Mouse (Mus musculus) left cerebral cortex, postnatal 25 days (tissue): Measurements from ENCODE around the gene Tmod1. TPM values are rescaled to one million over a fixed set of nuclear protein-coding genes. Genes with fewer than 3 reads are reported as not detected.

Source experiments
- DNase-seq, 2 experiments: peaks; one replicate each; pipeline ENCODE4 v3.0.0; 2022; ENCODE audit warnings: low spot score in 2 of 2, mixed read lengths in 1 of 2
- intact Hi-C: fragments of 180-260 bp; cut with DNase I; formaldehyde crosslinking; loops from one replicate; pipeline ENCODE4 v1.15.1; 2025
- total RNA-seq, 2 experiments: library from RNA; stranded (reverse); gene quantifications; 2 replicates each; pipeline ENCODE4 v1.2.3; 2021

The Tmod1 gene
- total RNA-seq, 2 experiments from 2014 or later: 39.6 to 48.7 TPM

DNA sequence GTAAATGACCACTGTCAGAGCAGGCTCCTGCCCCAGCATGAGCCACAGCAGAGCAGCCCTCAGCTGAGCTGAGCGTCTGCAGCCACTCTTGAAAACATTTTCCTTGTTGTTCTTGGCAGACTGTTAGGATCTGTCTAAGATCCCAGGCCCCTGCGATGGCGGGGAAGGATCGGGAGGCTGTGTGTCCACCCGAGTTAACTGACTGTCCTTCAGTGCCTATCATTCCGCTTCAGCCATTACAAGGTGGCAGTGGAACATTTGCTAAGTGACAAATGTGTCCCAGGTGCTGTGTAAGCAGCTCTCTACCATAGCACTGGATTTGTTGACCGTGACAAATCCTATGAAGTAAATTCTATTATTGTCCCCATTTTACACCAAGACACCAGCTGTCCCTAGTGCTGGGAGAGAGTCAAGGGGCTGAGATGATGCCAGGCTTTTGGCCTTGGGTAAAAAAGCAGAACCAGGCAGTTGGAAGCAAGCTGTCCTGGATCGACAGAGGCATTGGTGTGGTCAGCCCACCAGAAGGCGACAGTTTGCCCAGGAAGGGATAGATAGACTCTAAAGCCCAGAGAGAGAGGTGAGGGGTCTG is 46.6 kb downstream of the Tmod1 start:
- DNase-seq: no peak
- intact Hi-C loops: no loop called here

DNA sequence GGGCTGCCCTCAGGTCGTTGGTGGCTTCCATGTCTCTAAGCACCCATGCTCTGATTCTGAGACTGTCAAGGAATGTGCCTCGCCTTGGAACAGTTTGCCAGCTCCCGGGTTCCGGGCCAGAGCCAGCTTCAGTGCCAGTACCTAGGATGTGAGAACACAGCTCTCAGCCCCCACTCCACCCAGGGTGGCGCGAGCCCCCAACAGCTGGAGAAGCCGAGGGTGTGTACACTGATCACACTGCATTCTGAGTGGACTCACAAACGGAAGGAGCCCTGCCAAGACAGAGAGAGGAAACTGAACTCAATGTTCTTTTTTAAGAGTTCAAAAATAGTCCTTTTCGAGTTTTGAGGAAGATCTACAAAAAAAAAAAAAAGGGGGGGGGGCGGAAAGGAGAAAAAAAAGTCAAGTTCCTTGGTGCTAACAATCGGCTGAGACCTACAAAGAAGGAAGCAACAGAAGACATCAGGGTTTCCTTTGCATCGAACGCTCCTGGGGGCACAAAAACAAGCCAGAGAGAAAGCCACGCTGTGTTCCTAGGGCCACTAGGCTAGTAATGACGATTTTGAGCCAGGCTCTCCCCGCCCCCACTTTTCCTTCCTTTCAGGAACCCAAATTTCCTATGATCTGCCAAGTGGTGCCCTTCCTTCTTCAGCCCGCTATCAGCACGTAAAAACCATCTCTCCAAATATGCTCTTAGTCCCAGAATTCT is 48.1 kb downstream of the Tmod1 start:
- intact Hi-C loops: loop anchor here (1.0 kb wide), 3 partner anchors 19 to 47 kb away; no protein-coding TSS in a partner anchor
- DNase-seq: peak; percentile 66 to 92

DNA sequence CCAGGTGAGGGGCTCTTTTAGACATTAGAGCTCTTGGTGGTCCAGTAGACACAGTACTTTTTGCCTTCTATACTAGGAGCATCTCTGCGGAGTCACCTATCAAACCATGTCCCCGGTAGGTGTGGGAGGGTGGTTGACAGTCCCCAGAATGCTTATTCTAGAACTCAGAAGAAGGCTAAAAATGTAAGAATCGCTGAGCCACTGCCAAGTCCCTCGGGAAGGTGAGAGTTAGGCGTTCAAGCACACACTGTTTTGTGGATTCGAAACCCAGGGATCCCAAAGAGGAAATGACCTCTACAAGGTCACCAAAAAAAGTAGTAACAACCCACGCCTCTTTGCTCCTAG is 48.7 kb downstream of the Tmod1 start:
- intact Hi-C loops: loop anchor here (1.0 kb wide), 1 partner anchor 26 kb away; no protein-coding TSS in a partner anchor

DNA sequence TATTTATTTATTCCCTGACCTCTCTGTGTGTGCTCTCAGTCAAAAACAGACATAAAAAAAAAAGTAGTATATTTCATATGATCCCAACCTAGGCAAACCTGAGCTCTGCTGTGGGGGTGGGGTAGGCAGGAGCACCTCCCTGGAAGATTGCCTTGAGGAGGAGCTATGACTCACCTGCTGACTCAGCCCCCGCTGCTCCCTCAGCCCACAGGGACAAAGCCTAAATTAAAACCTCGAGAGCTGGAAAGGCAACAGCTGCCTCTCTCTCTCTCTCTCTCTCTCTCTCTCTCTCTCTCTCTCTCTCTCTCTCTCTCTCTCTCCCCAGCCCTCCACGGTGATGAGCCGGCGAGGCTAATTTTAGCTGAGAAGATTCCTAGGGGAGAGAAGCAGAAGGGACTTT is 49.1 kb downstream of the Tmod1 start:
- intact Hi-C loops: loop anchor here (1.0 kb wide), 1 partner anchor 27 kb away; no protein-coding TSS in a partner anchor
- peak; percentile 82 to 95 for DNase-seq

More for the DNA sequence above, 48.7 kb downstream of the Tmod1 start:
- DNase-seq: peak; percentile 63 to 94

DNA sequence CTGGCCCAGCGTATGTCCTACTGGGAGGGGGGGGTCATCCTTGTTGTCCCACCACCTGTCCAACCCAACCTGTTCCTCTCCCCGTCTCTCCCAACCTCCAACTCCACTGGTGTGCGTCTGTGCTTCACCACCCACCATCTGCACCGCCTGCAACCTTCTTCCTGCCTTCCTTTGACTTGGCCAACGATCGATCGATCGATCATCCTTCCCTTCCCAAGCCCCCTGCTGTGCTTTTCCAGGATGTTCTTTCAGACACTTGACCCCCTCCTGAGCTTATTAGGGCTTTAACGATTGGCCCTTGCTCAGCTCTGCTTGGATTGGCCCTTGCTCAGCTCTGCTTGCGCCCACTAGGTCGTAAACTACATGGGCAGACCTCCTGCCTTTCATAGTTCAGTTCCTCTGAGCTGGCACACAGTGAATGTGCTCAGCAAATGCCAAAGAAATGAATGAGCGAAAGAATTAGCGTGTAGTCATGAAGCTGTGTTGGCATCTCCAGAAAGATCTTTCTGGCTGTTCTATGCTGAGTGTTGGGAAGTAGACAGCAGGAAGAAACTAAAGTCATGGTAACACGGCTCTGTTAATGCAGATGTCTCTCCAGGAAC is 50.9 kb downstream of the Tmod1 start:
- intact Hi-C loops: no loop called here
- DNase-seq: no peak

DNA sequence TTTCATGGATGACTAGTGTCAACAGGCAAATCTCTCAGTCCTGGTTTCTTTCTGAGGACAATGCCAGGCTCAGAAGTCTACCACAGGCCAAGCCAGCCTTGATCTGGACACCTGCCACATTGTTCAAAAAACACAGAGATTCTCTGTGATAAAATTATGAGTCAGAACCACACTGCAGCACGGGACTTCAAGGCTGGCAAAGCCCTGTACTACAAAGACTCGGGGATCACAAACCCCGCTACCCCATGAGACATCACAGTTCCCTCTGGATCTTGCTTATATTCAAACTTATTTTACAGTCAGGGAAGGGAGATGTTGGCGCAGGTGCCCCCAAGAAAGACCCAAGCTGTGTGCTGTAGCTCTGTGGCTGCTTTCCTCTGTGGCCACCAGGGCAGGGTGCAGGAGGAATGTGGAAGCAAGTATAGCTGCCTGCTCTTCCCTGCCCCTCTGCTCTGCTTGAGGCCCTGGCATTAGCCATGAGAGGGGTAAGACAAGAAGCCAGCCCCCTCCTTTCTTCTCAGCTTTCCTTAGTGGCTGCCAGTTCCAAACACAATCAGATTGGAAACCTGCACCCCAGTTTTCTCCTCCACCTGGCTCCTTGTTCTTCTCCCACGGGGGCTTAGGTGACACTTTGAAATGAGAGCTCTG is 53.8 kb downstream of the Tmod1 start:
- intact Hi-C loops: no loop called here
- DNase-seq: peak in 1 of 2 experiments; percentile 73

DNA sequence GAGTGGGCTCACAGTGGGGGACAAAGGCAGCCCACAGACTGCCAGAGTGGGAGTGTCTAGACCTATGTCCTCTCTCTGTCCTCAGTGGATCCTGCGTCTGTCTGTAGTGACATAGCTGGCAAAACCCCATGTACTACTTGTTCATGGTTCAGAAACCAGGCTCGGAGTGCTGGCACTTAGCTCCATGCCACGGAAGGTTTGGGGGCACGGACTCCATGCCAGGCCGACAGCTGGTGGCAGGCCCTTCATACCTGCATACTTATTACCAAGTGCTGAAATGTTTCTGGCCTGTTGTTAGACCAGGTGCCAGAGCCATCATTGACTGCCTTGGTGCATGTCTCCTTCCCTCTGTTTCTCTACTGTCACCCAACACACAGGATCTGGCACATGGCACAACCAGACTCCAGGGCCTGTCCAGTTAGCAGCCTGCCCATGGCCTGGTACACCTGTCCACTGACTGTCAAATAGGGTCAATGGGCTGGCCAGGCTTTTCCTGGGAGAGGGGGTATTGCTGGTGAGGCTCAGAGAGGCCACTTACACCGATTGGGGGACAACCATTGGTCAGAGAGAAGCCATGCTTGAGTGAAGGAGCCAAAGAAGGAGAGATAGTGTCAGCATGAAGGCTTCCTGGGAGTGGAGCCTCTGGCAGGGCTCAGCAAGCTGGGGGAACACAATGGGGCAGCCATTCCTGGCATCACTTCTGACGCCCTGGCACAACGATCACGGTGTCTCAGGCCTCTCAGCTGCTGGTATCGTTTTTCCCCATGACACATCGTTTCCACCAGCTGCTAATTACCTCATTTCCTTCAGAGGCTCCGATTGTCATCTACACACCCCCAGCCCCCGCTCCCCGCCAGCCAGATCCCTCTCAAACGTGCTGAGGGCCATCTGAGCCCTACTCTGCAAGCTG is 56.4 kb downstream of the Tmod1 start:
- DNase-seq: no peak
- intact Hi-C loops: no loop called here

DNA sequence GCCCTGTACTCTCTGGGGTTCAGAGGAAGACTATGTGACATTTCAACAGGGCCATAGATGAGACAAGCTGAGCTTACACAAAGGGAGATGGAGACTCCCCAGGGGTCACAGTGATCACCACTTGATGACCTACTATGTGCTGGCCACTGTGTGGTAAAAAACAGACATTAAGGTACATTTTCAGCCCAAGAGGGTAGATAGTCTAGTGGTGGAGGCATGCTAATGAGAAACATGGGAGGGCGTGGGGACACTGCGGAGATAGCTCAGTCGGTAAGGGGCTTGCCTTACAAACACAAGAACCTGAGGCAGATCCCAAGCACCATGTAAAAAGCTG is 57.1 kb downstream of the Tmod1 start:
- DNase-seq: no peak
- intact Hi-C loops: no loop called here

DNA sequence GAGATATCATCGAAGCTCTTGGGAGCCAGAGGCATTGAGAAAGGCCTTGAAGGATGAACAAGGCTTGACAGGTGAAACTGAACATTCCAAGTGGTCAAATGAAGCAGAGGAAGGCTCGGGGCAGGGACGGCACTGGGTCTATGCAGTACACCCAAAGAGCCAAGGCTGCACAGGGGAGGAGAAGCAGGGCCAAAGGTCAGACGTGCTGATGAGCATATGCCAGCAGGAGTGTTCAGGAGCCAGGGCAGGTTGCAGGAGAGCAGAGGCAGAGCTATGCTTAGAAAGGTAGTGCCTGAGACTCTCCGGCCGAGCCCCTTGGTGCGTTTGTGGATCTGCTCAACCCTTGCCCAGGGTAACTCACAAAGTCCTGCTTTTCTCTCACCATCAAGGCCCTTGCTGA is 57.8 kb downstream of the Tmod1 start:
- no peak for DNase-seq
- intact Hi-C loops: no loop called here

DNA sequence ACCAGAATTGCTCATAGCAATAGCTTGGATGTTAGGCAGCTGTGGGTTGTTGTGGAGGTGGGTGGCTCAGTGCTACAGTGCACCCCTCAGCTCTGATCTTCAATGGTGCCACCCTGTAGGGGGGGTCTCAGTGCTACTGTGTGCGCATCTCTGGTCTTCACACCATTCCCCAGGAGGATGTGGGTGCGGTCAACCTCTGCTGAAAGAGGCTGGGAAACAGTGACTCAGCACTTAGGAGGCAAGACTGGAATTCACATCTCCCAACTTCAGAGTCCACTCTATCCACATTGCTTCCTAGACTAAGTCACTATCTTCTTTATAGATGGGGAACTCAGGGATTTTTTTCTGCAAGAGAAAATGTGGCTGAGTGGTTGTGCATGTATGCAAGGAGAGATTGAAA is 58.9 kb downstream of the Tmod1 start:
- intact Hi-C loops: no loop called here
- no peak for DNase-seq

DNA sequence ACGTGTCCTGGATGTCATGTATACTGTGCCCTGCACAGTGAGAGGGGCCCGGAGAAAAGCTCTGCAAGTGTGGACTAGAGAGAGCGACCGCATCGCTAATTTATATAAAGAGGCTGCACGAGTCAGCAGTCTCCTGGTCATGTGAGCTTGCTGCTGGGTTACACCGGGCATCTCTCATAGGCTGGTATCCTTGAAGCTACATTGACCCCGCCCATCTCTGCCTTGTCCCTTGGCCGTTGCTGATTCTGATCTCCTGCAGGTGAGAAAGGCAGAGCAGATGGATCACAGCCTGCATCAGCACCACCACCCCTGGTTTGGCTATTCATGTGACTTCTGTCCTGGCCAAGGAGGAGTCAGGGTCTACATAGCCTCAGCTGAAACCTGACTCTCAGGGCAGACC is 60.4 kb downstream of the Tmod1 start:
- intact Hi-C loops: no loop called here
- DNase-seq: no peak

DNA sequence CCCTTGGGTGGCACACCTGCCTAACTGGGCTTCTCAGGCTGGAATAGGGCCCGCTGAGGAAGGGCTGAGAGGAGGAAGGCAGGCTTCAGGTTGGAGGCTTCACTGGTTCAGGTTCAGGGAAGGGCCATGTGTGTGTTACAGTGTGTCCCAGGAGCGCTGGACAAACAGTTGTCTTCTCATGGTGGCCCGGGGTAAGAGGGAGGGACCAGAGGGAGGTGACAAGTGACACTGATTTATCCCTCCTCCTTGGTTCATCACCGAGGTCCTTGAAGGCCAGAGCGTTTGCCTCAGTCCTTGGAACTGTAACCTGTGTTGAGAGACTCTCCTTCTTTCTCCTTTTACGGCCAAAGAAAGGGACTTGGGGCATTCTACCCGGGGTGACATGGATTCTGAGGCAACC is 61.8 kb downstream of the Tmod1 start:
- intact Hi-C loops: no loop called here
- DNase-seq: no peak

DNA sequence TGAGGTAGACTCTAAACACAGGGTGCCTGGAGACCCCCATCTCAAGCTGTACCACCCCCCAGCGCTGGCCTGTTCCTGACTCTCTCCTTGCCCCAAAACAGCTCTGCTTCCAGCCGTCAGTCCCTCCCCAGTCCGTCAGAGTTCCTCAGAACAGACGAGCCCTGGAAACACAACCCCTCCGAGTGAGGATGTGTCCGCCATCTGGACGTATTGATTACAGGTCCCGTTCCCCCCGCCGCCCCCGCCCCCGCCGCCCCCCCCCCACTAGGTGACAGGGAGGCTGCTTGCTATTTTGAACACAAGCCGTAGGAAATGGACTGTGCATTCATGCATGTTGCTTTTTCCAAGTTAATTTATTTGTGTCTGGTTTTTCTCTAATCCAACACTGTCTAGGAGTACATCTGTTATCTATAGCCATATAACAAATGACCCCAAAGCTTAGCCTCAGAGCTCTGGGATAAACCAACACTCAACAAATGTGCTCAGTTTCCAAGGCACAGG is 62.5 kb downstream of the Tmod1 start:
- intact Hi-C loops: no loop called here
- DNase-seq: no peak

DNA sequence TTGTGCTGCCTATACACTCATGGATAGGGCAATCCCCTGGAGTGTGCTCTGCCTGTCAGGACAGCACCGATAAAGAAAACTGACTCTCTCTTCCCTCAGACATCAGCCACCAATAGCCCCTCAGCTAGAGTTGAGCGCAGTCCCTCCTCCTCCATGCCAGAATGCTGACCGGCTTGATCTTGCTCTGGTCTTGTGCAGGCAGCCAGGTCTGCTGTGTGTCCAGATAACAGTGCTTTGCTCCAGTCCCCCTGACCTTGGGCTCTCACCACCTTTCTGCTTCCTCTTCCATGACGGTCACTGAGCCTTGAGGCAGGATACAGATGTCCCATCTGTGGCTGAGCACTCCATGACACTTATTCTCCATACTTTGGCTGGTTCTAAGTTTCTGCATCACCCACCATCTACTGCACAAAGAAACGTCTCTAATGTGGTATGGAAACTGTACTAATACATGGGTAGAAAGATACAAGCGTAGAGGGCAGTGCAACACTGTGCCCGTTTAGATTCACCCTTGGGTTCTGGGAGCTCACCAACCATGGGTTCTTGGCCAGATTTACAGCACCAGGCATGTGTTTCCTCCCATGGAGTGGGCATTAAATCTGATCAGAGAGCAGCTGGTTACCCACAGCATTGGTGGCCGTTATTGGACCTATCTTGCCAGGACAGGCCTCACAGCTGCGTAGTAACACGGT is 63.5 kb downstream of the Tmod1 start:
- no peak for DNase-seq
- intact Hi-C loops: no loop called here

DNA sequence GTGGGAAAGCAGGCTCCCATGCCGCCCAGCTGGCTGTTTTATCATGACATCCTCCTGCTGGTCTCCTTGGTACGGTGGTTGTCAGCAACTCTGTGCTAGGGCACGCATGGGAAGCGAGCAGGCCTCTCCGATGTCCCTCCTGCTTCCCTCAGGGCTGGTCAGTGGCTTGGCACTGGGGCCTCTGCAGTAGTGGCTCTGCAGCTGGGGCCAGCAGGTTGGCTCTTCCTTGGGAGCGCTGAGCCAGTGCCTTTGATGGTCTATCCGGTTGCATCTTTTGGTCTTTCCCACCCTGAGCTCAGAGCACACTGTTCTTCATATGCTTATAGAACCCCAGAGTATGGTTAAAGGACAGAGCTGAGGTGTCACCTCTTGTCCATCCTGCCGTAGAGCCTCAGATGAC is 71.3 kb downstream of the Tmod1 start:
- no peak for DNase-seq
- intact Hi-C loops: no loop called here

DNA sequence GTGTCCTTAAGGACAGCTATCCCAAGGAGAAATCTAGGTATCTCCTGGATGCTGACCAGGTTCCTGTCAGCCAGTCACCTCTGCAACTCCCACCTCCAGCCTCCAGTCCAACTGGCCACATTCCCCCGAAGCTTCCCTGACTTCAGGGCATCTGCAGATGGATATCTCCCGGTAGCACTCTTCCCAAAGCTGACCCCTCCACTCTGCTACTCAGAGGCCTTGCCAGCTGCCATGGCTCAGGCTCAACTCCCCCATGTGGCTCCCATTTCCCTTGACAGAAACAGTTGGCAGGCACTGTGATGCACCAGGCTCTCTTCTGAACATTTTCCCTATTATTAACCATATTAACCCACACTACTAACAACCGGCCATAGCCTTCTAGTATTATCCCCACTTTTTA is 72.6 kb downstream of the Tmod1 start:
- DNase-seq: no peak
- intact Hi-C loops: no loop called here

DNA sequence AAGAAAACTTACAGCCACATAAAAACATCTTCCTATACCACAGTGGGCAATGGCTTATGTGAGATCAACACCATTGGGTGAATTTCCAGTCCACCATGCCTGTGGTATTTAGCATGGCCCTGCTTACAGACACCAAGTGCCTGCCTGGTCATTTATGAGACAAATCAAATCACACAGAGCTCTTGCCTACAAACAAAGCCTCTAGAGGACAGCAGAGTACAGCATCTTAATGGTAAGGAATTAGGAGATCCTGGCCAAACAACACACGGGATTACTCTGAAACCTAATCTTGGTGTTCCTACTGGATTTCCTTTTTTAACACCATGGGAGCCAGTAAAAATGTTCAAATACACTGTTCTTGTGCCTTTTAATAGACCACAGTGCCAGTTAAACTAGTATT is 76.6 kb downstream of the Tmod1 start:
- intact Hi-C loops: no loop called here
- no peak for DNase-seq

DNA sequence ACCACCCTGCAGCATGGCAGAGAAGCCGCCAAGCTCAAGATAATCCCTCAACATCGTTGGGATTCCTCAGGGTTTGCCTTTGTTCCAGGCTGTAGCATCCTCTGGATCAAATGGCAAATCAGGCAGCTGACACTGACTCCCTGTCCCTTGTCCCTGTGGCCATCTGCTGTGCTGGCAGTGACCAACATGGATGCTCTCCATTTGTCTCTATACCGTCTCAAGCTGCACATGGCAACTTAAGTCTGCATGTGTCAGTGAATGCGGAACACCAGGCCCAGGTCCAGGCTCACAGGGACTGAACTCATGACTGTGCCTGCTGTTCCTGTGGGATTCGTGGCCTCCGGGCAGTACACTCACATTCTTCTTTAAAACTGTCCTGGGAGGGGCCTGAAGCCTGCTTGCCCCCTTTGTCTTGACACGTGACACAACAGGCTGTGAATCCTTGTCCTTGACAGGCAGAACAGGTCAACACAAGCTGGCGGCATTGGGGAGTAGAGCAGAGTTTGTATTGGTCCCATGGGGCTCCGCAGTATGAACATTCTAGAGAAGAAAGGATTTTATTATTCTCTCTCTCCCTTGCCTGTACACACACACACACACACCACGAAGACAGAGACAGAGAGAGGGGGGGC is 77.9 kb downstream of the Tmod1 start:
- no peak for DNase-seq
- intact Hi-C loops: no loop called here

DNA sequence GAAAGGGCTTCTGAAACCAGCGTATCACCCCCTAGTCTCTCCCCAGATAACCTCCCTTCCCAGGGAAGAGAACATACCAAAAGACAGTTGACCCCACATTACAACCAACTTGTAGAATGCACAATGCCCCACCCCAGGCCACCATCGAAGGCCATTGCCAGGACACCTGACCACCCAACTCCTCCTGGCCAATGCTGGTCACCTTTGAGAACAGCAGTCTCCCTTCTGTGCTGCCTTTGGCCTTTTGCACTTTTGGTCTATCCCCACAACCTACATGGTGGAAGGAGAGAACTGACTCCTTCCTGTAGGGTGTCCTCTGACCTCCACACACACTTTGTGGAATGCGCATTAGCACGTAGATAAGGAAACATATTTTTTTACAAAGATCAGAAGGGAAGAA is 78.8 kb downstream of the Tmod1 start:
- intact Hi-C loops: no loop called here
- no peak for DNase-seq
